22 mouse cellular contexts compared by ENCODE assay signal in the genomic region with DNA sequence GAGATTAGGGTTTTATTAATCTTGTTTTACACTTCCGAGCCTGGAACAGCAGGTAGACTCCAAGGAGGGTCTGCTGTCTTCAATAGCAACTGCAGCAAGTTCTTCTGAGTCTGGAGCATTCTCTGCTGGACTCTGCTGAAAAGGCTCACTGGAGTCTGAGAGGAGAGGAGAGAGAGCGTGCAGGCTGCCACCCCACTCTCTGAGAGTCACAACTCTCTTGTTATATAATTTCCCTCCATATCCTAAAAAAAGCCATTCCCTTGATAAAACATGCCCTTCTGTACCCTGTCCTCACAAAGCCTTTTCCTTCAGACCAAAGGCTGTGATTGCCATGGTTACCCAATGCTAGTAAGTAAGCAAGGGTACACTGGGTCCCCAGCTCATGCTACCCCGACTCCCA.
"Had no signal": no experiment of that assay in that cellular context is flagged by ENCODE, and none has a peak within 500 bp of the region (broad histone marks: within the 10 kb centered on the region; RNA-seq: fewer than 3 reads in every experiment).

No protein-coding gene starts in this region.

- ATAC-seq: liver, postnatal 0 days; lung, postnatal 0 days; midbrain, embryonic 16.5 days had no signal

- H3K4me2 ChIP-seq: lung, embryonic 15.5 days; midbrain, embryonic 12.5 days; neural tube, embryonic 13.5 days; neural tube, embryonic 15.5 days had no signal

- H3K4me1 ChIP-seq: lung, embryonic 15.5 days; megakaryocyte, embryonic 14.5 days; midbrain, embryonic 10.5 days; midbrain, embryonic 12.5 days had no signal

- DNase-seq: liver, postnatal 0 days; lung, adult 2 months; lung, postnatal 14 days; lung, postnatal 36 days; midbrain, embryonic 14.5 days; retina, postnatal 1 day; right cerebral cortex, postnatal 25 days; right cerebral cortex, postnatal 4 days; spleen, adult 18-20 months; thymus, adult 18-20 months; thymus, postnatal 14 days; thymus, postnatal 36 days had no signal

- H3K36me3 ChIP-seq: lung, embryonic 15.5 days; midbrain, embryonic 10.5 days; midbrain, embryonic 12.5 days; neural tube, embryonic 13.5 days; neural tube, embryonic 15.5 days had no signal

- H3K27ac ChIP-seq: lung, embryonic 15.5 days; macrophage; midbrain, embryonic 10.5 days; midbrain, embryonic 12.5 days; neural tube, embryonic 13.5 days; neural tube, embryonic 15.5 days had no signal

- H3K9ac ChIP-seq: liver, postnatal 0 days; lung, embryonic 15.5 days; midbrain, embryonic 12.5 days; neural tube, embryonic 13.5 days; neural tube, embryonic 15.5 days had no signal

- H3K9me3 ChIP-seq: lung, embryonic 15.5 days; megakaryocyte, embryonic 14.5 days; midbrain, embryonic 10.5 days; midbrain, embryonic 12.5 days; neural tube, embryonic 13.5 days; neural tube, embryonic 15.5 days had no signal

- H3K4me3 ChIP-seq: lung, embryonic 15.5 days; megakaryocyte, embryonic 14.5 days; midbrain, embryonic 10.5 days; midbrain, embryonic 12.5 days; myocyte; neural tube, embryonic 13.5 days; neural tube, embryonic 15.5 days had no signal

- H3K27me3 ChIP-seq: lung, embryonic 15.5 days; megakaryocyte, embryonic 14.5 days; midbrain, embryonic 12.5 days; neural tube, embryonic 13.5 days; neural tube, embryonic 15.5 days had no signal
